15 mouse cellular contexts compared by ENCODE assay signal in genomic region chr10:94432933-94433332, GRCm38 (mm10).
DNase-seq lines count a peak whose midpoint lies in the region; ATAC-seq lines count a peak whose summit lies in the region.
"Had no signal": no experiment of that assay in that cellular context is flagged by ENCODE, and none has a peak within 500 bp of the region (broad histone marks: within the 10 kb centered on the region; RNA-seq: fewer than 3 reads in every experiment).

No protein-coding gene starts in this region.

- ATAC-seq in forebrain, embryonic 13.5 days = no peak
- ATAC-seq: intestine, postnatal 0 days; liver, embryonic 12.5 days had no signal

- H3K27ac ChIP-seq in forebrain, embryonic 13.5 days = no peak overlapping the region
- H3K27ac ChIP-seq: embryonic facial prominence, embryonic 13.5 days; forebrain, embryonic 10.5 days; hindbrain, embryonic 13.5 days; liver, embryonic 12.5 days had no signal

- H3K9ac ChIP-seq in forebrain, embryonic 13.5 days = no peak overlapping the region
- H3K9ac ChIP-seq: embryonic facial prominence, embryonic 13.5 days; hindbrain, embryonic 13.5 days; liver, embryonic 12.5 days had no signal

- no peaks in the 10 kb centered on the region for H3K27me3 ChIP-seq in forebrain, embryonic 13.5 days
- H3K27me3 ChIP-seq: embryonic facial prominence, embryonic 13.5 days; hindbrain, embryonic 13.5 days; liver, embryonic 12.5 days had no signal

- WGBS in forebrain, embryonic 13.5 days = 72% methylated on average over 5 of the region's 5 CpGs

- H3K4me2 ChIP-seq in forebrain, embryonic 13.5 days = no peak overlapping the region
- H3K4me2 ChIP-seq: embryonic facial prominence, embryonic 13.5 days; hindbrain, embryonic 13.5 days; liver, embryonic 12.5 days had no signal

- H3K9me3 ChIP-seq in forebrain, embryonic 13.5 days (replicated peaks) = no peaks in the 10 kb centered on the region
- H3K9me3 ChIP-seq: embryonic facial prominence, embryonic 13.5 days; forebrain, embryonic 10.5 days; hindbrain, embryonic 13.5 days; liver, embryonic 12.5 days had no signal

- no peaks in the 10 kb centered on the region for H3K36me3 ChIP-seq in forebrain, embryonic 13.5 days (ENCODE audit: poor library complexity, severe bottlenecking)
- H3K36me3 ChIP-seq: embryonic facial prominence, embryonic 13.5 days; forebrain, embryonic 10.5 days; hindbrain, embryonic 13.5 days; liver, embryonic 12.5 days had no signal

- H3K4me3 ChIP-seq in forebrain, embryonic 13.5 days = no peak overlapping the region
- H3K4me3 ChIP-seq: embryonic facial prominence, embryonic 13.5 days; forebrain, embryonic 10.5 days; hindbrain, embryonic 13.5 days; liver, embryonic 12.5 days had no signal

- peak; percentile 28 for DNase-seq in adrenal gland, postnatal 14 days
- DNase-seq in adrenal gland, adult 8-10 months = no peak
- DNase-seq in kidney, adult 9 months = peak; percentile 55
- no peak for DNase-seq in kidney, adult 18-20 months
- DNase-seq in kidney, postnatal 14 days = peak; percentile 55
- DNase-seq in lung, postnatal 36 days = peak; percentile 87
- no peak for DNase-seq in layer of hippocampus, postnatal 10 days (ENCODE audit: low spot score in 2 of 2)
- DNase-seq: cerebellum, adult 18-20 months; left cerebral cortex, postnatal 4 days had no signal

- H3K4me1 ChIP-seq in forebrain, embryonic 13.5 days = no peaks in the 10 kb centered on the region
- H3K4me1 ChIP-seq: embryonic facial prominence, embryonic 13.5 days; liver, embryonic 12.5 days had no signal

Comparison
In these comparisons a context has a peak if more than half of its experiments do, and no peak if none do; other contexts are left out.
1. DNase-seq: peak in adrenal gland, postnatal 14 days (single experiment), kidney, adult 9 months (single experiment), kidney, postnatal 14 days (single experiment) and lung, postnatal 36 days (single experiment); none in adrenal gland, adult 8-10 months (single experiment), kidney, adult 18-20 months (single experiment) and layer of hippocampus, postnatal 10 days (0 of 2).